Mouse (Mus musculus) kidney, postnatal 0 days (tissue): ENCODE data around the gene Gm5089. TPM values are rescaled to one million over a fixed set of nuclear protein-coding genes. Genes with fewer than 3 reads are reported as not detected.

Experiments
- ATAC-seq: fragments of 200-750 bp; cut with Nextera tagmentation; replicated peaks from 2 replicates; pipeline ENCODE4 v1.8.0; 2017; ENCODE audit warnings: low read depth, moderate number of reproducible peaks, moderate TSS enrichment, moderate library complexity; ENCODE audit not compliant: low FRiP score
- DNase-seq: peaks from one replicate; pipeline ENCODE4 v3.0.0-alpha.2; 2016; ENCODE audit warnings: low spot score
- H3K27ac ChIP-seq: fragments of 300-500 bp; sonication (generic); 2 replicates; pipeline ENCODE4 v1.5.1; 2014; ENCODE audit warnings: mild to moderate bottlenecking
- H3K27me3 ChIP-seq: fragments of 300-500 bp; sonication (generic); 2 replicates; pipeline ENCODE4 v1.6.1; 2014; ENCODE audit warnings: low read length, mixed read lengths; ENCODE audit not compliant: insufficient read depth
- H3K36me3 ChIP-seq: fragments of 300-500 bp; sonication (generic); 2 replicates; pipeline ENCODE4 v1.6.1; 2014; ENCODE audit warnings: low read length, mixed read lengths; ENCODE audit not compliant: insufficient read depth
- H3K4me1 ChIP-seq: fragments of 300-500 bp; sonication (generic); replicated peaks from 2 replicates; pipeline ENCODE4 v1.6.1; 2014; ENCODE audit warnings: antibody characterized with exemption, low read length, mixed read lengths; ENCODE audit not compliant: insufficient read depth
- H3K4me2 ChIP-seq: fragments of 300-500 bp; sonication (generic); 2 replicates; pipeline ENCODE4 v1.6.1; 2014; ENCODE audit warnings: mild to moderate bottlenecking, low read length, moderate library complexity, mixed read lengths
- H3K4me3 ChIP-seq: fragments of 300-500 bp; sonication (generic); replicated peaks from 2 replicates; pipeline ENCODE4 v1.5.1; 2014; ENCODE audit warnings: low read depth, low read length
- H3K9ac ChIP-seq: fragments of 300-500 bp; sonication (generic); 2 replicates; pipeline ENCODE4 v1.6.1; 2014; ENCODE audit warnings: low read depth, low read length
- H3K9me3 ChIP-seq: fragments of 300-500 bp; sonication (generic); replicated peaks from 2 replicates; pipeline ENCODE4 v1.6.1; 2016; ENCODE audit warnings: low read length, inconsistent platforms, mixed read lengths
- CTCF ChIP-seq: IDR thresholded peaks from 2 replicates; pipeline ENCODE4 v1.5.1; 2016; ENCODE audit warnings: antibody characterized with exemption, low read depth, mild to moderate bottlenecking, moderate library complexity
- WGBS: fragments of 180-500 bp; shearing (Covaris S2); extraction: QIAGEN DNeasy Blood & Tissue Kit; methylation state at CpG from one replicate; pipeline ENCODE4 v1.1.7; 2014; 5-methylcytosine and 5-hydroxymethylcytosine counted together
- polyA plus RNA-seq: library from polyadenylated mRNA; unstranded; fragments of >200 nt; fragmentation: Nextera tagmentation; extraction: Ambion mirVana; gene quantifications from 2 replicates; pipeline ENCODE4 v1.2.1, GENCODE M21; 2015

The Gm5089 gene
- polyA plus RNA-seq, 1 experiment from 2014 or later = not detected

DNA sequence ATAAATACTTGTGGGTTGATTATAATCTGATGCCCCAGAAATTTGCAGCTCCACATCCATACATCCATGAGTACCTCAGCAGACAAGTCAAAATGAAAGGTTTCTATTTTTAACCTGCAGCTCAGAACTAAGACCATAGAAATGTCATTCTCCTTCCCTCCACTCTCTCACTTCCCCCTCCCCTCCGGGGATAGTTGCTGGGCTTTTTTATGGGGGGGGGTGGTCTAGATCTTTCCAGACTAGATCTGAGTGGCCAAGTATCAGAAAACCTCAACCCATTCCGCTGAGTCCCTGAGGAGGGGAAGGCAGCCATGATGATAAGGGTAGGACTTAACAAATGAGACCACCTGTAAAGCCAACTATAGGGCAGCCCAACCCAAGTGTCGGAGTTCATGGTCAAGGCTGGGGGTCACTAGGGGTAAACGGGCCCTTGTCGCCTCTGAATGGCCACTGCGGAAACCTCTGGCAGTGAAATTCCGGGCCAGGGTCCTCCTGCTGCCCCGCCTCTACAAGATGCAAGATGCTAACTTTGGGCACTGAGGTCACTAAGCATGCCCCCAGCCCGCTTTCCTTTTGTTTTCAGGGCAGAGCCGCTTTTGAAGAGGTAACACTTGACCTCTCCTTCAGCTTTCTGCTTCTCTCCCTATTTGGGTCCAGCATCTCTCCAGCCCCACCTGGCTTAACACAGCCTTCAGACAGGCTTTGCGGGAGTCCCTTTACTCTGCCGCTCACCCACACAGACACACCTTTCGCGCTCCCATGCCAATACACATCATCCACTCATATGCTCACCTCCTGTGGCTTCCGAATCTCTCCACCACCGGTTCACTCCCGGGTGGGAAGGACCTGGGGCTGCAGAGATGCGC lies 32.9 kb upstream of the Gm5089 start:
- no peak overlapping the region for H3K4me2 ChIP-seq
- H3K4me3 ChIP-seq = no peak overlapping the region
- WGBS = 4% methylated on average over 18 of the region's 18 CpGs
- H3K27ac ChIP-seq = no peak overlapping the region
- peaks cover 79% of the 10 kb centered on the region for H3K27me3 ChIP-seq
- H3K4me1 ChIP-seq = no peaks in the 10 kb centered on the region
- ATAC-seq (no peak), DNase-seq (no peak)
- no peaks in the 10 kb centered on the region for H3K9me3 ChIP-seq
- no peak for TF ChIP-seq CTCF
- H3K36me3 ChIP-seq = no peaks in the 10 kb centered on the region
- no peak overlapping the region for H3K9ac ChIP-seq

DNA sequence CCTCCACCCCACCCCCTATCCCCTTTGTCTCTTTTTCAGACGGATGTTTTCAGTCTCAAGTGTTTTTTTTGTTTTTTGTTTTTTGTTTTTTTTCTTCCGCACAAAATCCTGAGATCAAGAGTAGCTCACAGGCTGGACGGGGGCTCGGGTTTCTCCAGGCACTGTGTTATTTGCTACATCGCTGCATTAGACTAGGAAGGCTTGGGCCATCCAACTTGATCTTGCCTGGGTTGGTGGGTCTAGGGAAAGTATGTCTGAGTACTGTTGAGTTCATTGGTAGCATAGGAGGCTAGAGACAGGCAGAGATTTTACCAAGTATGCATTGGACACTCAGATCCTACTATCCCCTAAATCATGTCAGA lies 32.1 kb upstream of the Gm5089 start:
- peaks cover 85% of the 10 kb centered on the region for H3K27me3 ChIP-seq
- no peak overlapping the region for H3K4me3 ChIP-seq
- WGBS = 3% methylated on average over 5 of the region's 5 CpGs
- H3K4me2 ChIP-seq = no peak overlapping the region
- no peak for TF ChIP-seq CTCF
- no peaks in the 10 kb centered on the region for H3K9me3 ChIP-seq
- no peak overlapping the region for H3K9ac ChIP-seq
- H3K27ac ChIP-seq = no peak overlapping the region
- no peaks in the 10 kb centered on the region for H3K36me3 ChIP-seq
- H3K4me1 ChIP-seq = no peaks in the 10 kb centered on the region
- DNase-seq (no peak), ATAC-seq (no peak)

DNA sequence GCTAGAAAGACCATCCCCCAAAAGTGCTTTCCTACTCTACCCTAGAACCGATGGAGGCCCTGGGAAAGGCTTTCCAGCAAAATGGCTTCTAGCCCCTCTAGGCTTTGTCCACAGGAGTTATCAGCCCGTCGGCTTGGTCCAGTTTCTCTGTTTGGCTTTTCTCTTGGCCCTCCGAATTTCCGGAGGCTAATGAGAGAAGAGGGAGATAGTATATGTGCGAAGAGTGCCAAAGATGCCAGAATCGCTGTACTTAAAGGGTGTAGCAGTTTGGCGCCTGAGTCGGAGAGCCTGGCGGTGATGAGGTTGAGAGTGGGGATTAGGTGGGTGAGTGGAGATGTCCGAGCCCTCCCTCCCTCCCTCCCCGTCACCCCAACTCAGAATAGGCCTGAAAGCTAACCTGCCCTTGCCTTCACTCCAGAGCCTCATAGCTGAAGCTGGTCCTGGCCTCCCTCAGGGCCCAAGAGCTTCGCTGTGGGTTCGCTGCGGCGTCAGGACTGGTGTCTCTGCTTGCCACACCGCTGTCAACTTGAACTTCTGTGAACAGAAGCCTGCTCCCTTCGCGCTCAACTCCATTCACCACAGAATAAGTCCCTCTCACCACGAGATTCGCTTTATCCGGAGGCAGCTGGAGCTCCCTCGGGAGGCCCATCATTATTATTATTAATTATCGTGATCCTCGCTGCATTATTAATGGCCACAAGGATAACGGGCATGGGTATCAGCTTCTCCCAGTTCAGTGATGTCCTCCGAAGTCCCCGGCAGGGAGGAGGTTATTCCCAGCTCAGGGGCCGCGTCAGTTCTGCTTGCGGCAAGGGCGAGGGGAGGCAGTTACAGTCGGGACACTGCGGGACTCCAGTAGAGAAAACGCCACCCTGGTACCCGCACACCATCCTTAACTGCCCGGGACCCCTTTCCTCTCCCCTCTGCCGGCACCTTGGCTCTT lies 31.4 kb upstream of the Gm5089 start:
- no peak overlapping the region for H3K27ac ChIP-seq
- no peak overlapping the region for H3K4me3 ChIP-seq
- DNase-seq (no peak), ATAC-seq (no peak)
- TF ChIP-seq CTCF = no peak
- 1% methylated on average over 38 of the region's 38 CpGs for WGBS
- H3K9ac ChIP-seq = no peak overlapping the region
- no peaks in the 10 kb centered on the region for H3K4me1 ChIP-seq
- H3K9me3 ChIP-seq = no peaks in the 10 kb centered on the region
- no peaks in the 10 kb centered on the region for H3K36me3 ChIP-seq
- no peak overlapping the region for H3K4me2 ChIP-seq
- peaks cover 86% of the 10 kb centered on the region for H3K27me3 ChIP-seq

DNA sequence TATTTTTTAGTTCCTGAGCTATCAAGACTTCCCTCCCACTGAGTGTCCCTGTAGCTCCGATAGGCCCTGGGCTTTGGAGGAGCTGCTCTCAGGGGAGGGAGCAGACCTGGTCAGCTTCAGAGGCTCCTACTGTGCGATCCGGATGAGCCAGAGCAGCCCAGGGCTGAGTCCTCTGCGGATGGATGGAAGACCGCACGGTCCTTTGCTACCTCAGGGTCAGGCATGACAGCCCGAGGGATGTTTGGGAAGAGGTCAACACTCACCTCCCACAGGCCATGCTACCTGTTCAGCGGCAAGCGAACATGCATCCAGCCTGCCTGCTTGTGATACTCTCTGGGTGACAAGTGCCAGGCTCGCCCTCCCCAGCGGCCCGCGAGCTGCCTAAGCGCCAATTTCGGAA lies 30.3 kb upstream of the Gm5089 start:
- DNase-seq (no peak), ATAC-seq (no peak)
- H3K4me3 ChIP-seq = no peak overlapping the region
- 1% methylated on average over 15 of the region's 15 CpGs for WGBS
- no peak overlapping the region for H3K4me2 ChIP-seq
- H3K27ac ChIP-seq = no peak overlapping the region
- no peaks in the 10 kb centered on the region for H3K4me1 ChIP-seq
- no peaks in the 10 kb centered on the region for H3K9me3 ChIP-seq
- no peaks in the 10 kb centered on the region for H3K36me3 ChIP-seq
- no peak for TF ChIP-seq CTCF
- peaks cover 87% of the 10 kb centered on the region for H3K27me3 ChIP-seq
- no peak overlapping the region for H3K9ac ChIP-seq

DNA sequence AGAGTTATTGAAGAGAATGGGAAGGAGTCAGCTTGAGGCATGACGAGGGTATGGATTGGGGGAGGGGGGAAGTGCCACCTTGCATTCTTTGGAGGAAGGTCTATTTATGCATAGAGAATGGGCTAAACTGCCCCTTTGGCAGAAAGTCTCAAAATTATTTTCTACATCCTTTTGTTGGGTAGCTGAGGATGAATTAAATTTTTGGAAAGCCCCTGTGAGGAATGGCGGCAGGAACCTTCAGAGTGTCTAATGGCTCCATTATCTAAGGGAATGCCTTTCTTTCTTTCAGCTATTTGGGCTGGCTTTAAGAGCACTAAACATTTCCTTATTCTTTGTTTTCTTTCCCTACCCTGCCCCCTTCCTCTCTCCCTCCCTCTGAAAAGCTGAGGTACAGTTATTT lies 29.4 kb upstream of the Gm5089 start:
- WGBS = 4% methylated on average over 2 of the region's 2 CpGs
- Histone ChIP-seq H3K4me3 (no peak overlapping the region), H3K36me3 (no peaks in the 10 kb centered on the region), H3K4me2 (no peak overlapping the region), H3K4me1 (0 out of 2 replicates have a peak, but pooled peaks cover 7% of the 10 kb centered on the region), H3K9ac (no peak overlapping the region), H3K27me3 (peaks cover 91% of the 10 kb centered on the region), H3K9me3 (no peaks in the 10 kb centered on the region), H3K27ac (no peak overlapping the region)
- DNase-seq (no peak), ATAC-seq (no peak)
- no peak for TF ChIP-seq CTCF

DNA sequence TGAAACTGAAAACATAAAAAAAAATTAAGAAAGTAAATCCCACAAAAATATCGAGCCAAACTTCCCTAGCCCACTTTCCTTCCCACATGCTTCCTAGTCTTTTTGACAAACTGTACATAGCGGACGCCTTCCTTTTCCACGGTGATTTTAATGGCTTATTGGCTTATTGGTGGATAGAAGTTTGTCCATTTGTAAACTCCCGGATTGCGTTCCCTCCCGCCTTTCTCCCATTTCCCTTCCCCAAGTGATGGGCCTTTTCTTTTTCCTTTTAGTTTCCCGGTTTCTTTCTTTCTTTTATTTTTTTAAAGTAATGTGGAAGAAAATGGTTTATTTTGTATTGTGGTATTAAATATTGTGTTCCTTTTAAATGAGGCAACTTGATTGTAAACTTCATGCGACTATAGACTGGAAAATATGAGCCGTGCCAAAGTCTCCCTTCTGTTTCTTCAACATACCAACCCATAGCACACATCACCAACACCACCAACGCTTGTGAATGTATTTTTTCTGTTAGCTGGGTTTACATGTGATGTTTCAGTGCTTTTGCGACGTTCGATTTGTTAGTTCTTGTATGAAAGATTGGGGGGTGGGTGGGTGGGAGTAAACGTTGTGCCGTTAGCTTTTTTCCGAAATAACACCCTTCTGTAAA lies 28.7 kb upstream of the Gm5089 start:
- 20% methylated on average over 17 of the region's 17 CpGs for WGBS
- Histone ChIP-seq H3K4me2 (no peak overlapping the region), H3K4me3 (no peak overlapping the region), H3K36me3 (no peaks in the 10 kb centered on the region), H3K27ac (no peak overlapping the region), H3K4me1 (peaks cover 13% of the 10 kb centered on the region; the same call in 1 of the 2 replicates), H3K27me3 (peaks cover 96% of the 10 kb centered on the region), H3K9ac (no peak overlapping the region), H3K9me3 (no peaks in the 10 kb centered on the region)
- DNase-seq = no peak
- no peak for TF ChIP-seq CTCF
- ATAC-seq = no peak
